Mouse (Mus musculus) WW6 (cell line): ENCODE measurements around the gene Desi1.
A peak's percentile ranks its signal among the peaks of the same experiment; 100 is the strongest.
"Not testable (repeated sequence)": the region's sequence is repeated elsewhere in the genome, so short reads cannot be mapped to it uniquely, and the experiment has no call there.

Source experiments
- DNase-seq: peaks from one replicate; pipeline ENCODE4 v3.0.0-alpha.2; 2013; ENCODE audit warnings: low read depth, low spot score

Gene Desi1

DNA sequence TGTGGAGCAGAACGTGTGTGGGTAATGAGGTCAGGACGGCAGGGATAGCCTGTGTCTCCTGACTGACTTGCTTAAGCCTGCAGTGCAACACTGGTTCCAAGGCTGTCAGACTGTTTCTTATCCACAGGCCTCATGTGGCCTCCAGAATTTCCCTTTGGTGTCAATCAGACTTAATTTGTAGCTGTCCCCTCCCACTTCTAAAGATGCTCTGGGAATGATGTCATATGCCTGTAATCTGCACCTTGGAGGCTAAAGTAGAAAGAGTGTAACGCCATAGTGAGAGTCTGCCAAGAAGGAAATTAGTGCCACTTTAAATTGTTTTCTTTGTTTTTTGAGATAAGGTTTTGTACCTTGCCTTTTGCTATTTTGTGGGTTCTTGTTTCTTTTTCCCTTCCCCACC lies 14.4 kb downstream of the Desi1 start:
- no peak for DNase-seq

DNA sequence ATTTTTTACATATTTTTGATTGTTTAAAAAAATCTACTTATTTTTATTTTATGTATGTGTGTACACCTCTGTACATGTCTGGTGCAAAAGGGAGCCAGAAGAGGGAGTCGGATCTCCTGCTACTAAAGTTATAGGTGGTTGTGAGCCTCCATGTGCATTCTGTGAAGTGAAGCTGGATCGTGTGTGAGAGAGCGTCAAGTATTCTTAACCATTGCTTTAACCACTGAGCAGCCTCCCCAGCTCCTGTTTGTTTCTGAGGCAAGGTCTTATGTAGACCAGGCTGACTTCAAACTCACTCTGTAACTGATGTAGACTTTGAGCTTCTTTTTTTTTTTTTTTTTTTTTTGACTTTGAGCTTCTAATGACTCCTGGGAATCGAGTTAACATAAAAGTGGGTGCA lies 16.2 kb downstream of the Desi1 start:
- no peak for DNase-seq

DNA sequence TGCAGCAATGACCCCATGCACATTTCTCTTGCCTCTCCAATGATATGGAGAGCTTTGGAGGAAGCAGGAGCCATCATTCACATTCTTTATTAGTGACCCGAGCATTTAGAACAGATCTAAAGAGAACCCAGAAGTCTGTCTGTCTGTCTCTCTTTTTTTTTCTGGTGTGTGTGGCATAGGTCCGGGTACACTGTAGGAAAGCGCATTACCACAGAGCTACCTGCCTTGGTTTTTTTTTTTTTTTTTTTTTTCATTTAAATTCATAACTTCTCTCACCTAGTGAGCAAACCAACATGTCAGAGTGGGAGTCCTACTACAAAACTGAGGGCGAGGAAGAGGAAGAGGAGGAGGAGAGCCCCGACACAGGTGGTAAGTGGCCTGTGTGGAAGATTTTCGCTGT lies 16.8 kb downstream of the Desi1 start:
- DNase-seq, result no peak

DNA sequence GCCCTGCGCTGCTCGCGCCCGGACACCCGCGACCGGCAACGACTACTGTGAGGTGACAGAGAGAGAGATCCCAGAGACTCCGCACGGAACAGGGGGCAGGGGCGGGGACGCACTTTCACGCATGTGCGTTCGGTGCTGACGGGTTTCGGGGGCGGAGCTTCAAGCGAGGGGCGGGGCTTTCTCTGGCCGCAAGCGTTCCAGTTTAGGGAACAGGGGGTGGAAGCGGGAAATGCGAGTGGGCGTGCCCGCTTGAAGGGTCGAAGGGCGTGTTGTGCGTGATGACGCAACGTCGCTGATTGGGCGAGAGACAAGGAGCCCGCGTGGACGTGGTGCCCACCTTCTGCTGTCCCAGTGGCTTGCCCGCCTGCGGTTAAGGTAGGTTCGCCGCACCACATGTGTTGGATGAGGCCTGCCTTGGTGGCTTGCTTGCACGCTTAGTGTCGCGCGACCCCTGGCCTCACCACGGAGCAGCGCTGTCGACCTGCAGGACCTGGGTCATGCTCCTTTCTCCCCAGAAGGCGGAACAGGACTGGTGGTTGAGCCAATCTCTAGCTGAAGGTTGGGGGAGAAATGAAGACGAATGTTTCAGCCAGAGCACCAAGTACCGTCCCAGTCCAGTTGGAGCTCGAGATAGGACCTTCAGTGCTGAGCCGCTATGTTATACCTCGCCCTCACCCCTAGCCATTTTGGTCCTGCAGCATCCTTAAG lies 17.4 kb downstream of the Desi1 start:
- peak; percentile 96 for DNase-seq

DNA sequence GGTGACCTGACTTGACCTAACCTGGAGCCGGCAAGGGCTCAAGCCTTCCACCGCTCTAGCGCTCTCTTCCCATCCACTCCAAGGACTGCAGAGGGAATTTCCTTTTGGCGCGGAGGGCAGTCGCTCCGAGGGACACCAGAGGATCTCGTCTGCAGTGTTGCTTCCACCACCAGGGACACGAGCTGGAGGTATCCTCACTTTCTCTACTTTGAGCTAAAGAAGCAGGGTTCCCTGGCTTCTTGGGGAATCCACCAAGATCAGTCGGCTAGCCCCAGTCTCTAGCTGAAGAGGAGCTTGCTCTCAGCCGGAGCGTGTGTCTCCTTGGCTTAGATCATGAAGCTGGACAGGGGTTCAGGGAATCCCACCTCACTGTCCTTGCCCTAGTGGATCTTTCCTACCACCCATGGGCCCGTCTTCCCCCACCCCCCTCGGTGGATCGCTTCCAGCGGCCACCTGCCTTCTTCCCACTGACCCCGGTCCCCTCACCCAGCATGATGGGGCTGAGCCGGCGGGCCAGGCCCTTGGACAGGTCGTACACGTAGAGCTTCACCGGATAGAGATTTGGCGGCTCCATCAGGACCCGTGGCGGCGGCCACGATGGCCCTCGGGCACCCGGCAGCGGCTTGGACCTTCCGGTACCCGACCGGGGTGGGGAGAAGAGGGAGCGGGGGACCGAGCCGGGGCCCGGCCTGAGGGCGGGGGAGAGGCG lies 18.1 kb downstream of the Desi1 start:
- no peak for DNase-seq

DNA sequence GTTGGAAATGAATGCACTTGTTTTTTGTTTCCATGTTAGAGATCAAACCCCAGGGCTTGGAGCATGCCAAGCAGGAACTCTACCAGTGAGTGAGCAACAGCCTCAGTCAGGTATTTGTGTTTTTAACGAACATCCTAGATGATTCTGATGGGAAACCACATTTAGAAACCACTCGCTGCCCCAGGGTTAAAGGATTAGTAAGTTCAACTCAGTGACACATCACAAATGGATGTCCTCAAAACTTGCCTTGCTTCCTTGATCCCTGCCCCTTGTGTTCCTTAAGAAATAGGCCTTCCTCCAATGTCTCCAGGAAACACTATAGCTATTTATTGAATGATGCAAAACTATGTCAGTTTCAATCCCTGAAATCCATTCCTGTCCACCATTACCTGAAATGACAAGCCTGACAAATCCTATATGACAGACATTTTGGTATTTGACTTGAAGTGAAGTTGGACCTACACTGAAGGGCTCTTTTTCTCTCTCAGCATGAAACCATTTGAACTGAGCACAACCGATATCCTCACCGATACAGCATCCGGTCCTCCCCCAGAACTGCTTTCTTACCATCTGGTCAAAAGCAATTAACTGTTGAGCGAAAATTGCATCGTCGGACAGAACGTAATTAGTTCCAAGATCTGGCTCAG lies 18.8 kb downstream of the Desi1 start:
- no peak for DNase-seq

DNA sequence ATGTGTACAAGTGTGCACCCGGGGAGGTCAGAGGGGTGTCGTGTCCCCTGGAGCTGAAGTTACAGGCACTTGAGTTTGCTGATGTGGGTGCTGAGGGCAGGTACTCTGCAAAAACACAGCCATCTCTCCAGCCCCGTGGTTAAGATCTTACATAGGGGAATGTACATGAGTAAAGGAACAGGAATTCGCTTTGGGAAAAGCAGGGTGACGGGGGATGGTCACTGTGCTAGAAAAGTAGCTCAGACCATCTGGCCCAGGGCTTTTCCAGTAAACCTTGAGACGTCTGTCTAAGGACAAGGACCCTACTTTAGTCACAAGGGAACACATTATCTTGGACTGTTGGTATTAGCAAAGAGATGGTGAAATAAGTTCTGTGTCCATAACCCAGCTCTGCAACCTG lies 21.7 kb downstream of the Desi1 start:
- DNase-seq, result no peak

DNA sequence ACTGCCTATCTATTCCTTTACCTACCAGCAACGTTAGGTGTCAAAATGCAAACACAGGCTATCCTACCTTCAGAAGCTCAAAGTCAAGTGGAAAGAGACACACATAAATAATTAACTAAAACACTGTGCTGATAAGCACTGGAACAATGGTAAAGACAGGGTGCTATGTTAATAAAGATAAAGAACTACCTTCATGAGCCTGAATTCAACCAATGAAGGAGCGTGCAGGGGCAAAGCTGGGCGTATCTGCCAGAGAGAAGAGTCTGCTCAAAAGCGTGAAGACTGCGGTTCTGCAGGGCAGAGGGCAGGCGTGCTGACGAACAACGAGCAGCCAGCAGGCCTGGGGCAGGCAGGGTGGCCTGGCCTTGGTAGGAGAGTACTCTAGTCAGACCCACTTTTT lies 29.4 kb downstream of the Desi1 start:
- DNase-seq, result no peak

DNA sequence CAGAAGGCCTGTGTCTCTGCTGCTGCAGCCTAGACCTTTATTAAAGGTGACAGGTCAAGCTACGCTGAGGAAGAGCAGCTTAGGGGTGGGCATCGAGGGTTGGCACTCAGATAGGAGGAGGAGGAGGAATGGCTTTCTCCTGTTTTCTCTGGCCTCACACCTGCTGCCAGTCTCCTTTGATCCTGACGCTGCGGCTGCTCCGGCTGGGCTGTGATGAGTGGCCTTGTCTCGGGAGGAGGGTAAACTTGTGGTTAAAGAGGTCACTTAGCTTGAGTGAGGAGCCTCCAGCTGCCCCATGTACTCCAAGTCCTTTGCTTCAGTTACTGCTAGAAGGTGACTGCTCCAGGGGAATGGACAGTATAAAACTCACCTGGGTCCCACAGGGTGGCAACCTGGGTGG lies 39.7 kb downstream of the Desi1 start:
- DNase-seq, result no peak

DNA sequence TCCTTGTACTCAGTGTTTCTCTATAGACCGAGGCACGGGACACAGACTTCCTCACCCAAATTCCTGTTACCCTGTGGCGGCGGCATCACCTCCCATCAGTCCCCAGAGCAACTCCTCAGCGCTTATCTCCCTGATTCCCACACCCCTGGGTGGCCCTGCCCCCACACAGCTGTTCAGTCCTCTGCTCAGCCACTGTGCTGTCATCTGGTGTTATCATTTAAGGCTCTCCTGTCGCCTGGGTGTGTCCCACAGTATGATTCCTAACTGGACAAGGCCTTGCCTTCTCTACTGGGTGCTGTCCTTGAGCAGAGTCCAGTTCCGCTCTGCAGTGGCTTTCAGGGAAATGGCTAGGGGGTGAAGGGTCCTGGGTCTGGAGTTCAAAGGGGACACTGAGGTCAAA lies 43.1 kb downstream of the Desi1 start:
- DNase-seq, result no peak

DNA sequence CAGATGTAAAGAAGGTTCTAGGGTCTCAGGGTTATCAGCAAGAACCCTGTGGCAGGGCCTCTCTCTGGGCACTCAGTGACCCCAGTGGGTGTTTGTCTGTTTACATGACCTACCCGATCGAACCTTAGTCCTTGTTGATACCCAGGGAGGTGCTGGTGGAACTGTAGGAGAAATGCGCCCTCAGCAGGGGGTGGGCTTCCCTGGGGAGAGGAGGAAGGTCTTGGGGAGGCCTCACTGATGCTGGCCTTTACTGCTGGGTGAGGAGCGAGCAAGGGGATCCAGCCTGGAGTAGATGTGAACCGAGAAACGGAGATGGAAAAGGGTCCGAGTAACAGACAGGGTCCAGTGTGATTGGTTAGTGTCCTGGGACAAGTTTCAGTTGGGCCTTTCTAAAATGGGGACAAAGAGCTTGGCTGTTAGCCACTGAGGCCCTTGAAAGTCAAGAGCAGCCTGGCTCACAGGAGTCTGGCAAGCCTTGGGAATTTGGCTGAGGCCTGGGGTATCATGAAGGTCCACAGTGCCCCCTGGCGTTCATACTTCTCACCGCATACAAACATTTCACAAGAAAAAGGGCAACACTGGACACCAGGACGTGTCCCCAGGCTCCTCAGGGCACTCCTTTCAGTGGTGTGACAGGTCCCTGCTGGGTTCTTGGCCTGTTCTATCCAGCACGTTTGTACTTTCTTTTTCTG lies 44.1 kb downstream of the Desi1 start:
- DNase-seq, result no peak

DNA sequence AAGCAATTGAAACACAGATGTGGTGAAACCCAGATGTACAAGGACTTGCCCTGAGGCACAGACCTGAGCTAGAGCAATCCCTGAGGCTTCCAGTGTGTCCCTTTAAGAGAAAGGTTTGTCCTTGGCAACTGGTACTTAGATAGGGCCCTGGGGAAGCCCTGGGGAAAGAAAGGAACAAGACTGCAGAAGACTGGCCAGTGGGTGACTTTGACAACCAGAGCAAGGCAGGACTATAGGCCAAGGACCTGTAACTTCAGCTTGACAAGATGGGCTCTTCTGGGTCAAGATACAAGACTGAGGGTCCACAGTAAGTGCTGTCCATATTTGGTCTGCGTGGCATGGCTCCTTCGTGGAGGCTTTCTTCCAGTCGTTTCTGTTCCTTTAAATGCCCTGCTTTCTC lies 46.0 kb downstream of the Desi1 start, which contains the start of gene Xrcc6:
Xrcc6 (plus strand) TSS at position 190 of the 400 bp plus-strand sequence.
- DNase-seq, result no peak

DNA sequence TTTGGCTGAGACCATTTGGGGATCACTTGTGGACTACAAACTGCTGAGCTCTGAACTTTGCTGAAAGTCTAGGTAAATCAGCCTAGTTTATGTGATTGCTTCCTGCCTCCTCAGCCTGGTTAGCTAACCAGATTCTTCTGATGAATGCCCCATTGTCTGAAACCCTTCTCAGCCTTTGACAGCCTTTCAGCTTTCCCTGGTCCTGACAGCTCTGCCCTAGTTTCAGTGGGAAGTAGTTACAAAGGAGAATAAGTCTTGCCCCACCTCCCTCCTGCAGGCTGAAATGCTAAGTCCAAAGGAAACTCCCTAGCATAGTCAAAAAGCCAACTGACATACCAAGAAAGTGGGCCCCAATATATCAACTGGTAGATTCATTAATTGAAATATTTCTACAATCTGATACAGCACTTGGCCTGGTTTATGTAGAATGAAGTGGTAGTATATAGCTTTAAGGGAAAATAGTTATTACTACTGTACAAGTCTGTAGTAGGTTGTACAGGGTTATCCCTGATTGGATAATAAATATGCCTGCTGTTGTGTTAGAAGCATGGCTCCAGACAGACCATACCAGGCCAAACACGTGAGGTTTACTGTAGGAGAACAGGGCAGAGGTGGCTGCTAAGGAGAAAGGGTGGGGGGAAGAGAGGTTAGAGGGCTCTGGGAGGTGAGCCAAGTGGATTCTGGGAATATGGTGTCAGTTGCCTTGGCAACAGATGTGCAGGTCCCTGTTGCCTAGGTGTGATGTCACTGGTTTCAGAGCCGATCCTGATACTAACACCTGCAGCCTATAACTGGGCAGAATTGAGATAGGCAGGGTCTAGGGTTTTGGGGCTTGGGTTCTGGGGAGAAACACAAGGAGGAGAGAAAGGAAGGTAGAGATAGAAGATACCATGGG lies 48.1 kb downstream of the Desi1 start:
- DNase-seq, result no peak

DNA sequence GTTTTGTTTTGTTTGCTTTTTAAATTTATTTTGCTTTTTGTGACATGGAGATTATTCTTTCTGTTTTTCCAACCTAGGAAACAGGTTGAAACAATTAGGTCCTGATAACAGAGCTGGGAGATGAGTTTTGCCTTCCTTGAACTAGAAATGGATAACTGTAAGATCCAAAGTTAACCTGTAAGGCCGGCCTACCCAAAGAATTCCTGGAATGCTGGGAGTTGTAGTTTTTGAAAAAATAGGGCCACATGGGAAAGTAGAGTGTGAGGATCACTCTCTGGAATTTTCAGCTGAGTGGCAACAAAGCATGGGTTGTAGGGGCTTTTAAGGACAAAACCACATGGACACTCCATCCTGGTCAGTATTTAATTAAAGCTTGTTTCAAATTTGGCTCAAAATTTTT lies 51.5 kb downstream of the Desi1 start:
- DNase-seq, result no peak

DNA sequence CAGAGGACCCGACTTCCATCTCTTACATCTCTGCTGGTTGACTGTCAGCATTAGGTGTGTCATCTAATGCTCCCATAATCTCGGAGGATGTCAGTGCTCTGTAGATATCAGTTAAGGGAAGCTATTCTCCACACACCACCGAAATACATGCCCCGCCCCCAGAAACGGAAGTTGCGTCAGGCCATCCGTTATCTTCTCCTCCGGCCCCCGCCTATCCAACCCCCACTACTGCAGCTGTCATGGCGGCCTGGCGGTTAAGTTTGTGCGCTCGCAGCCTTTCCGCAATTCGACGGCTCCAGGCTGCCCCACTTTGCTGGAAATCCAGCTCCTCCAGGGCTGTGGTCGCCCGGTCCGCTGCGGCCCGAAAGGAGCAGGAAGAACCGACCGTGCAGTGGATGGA lies 53.3 kb downstream of the Desi1 start, which contains the start of gene 1700029P11Rik:
1700029P11Rik (plus strand) TSS at position 220 of the 400 bp plus-strand sequence.
- no peak for DNase-seq

DNA sequence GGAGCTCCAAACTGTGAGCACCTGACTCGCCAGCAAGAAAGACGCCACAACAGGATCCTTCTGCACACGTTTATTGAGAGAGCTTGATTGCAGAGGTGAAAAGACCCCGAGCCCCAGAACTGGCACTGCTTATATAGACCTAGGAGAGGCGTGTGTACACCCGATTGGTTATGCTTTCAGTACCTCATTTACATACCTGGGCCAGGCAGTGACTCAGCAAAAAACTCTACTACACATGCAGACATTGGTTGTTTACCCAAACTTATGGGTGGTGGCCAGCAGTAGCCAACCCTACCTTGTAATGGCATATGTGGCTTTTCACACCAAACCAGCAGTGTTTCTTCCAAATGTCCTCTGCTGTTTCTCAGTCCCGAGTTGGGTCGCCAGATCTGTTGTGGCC lies 58.5 kb downstream of the Desi1 start:
- DNase-seq, result not testable (repeated sequence)

DNA sequence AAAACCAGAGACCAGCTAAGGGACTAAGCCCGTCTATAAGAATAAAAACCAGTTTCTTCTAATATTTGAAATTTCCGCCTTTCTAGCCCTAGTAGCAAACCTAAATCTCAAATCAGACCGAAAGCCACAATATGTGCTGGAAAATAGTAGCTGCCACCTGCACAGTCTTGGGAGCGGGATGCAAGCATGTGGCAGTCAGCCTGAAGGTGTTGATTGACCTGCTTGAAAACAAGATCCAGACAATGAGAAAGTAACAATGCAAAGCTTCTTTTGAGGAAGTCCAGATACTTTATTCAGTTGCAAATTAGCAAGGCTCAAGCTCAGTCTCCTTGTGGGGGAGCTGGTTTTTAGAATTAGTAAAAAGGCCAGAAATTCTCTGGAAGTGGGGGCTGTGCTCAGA lies 63.2 kb downstream of the Desi1 start:
- DNase-seq, result not testable (repeated sequence)

DNA sequence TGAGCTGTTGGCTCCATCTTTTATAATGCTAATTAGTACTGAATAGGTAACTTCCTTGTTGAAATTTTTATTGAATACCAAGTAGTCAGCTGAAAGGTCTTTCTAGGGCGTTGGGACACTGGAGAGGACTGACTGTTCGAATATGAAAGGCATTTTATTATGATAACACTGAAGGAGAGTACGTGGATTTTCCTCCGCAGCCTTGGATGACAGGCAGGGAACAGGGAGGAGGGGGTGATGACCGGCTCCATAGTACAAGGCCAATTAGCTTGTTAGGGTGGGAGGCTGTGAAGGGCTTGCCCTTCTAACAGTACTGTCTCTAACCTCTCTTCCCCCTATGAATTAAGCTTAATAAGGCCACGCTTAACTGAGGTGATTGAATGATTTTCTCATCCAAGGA lies 64.0 kb downstream of the Desi1 start:
- DNase-seq, result not testable (repeated sequence)

DNA sequence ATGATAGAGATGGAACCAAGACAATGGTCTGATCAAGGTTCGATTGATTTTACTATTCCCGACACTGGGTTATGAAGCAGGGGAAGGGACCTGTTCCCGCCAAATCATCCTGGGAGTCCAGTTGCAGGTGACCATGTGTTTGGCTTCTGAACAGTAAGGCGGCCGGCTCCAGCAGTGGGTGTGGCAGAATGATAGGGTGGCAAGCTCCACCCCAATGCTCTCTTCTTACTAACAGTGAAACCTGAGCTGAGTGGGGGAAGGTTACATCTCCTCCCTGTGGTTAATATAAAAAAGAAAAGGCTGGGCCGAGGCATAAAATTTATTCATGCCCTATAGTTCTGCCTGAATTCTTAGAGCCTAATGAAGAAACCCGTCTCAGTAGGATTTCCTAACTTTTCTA lies 64.5 kb downstream of the Desi1 start:
- DNase-seq, result no peak

DNA sequence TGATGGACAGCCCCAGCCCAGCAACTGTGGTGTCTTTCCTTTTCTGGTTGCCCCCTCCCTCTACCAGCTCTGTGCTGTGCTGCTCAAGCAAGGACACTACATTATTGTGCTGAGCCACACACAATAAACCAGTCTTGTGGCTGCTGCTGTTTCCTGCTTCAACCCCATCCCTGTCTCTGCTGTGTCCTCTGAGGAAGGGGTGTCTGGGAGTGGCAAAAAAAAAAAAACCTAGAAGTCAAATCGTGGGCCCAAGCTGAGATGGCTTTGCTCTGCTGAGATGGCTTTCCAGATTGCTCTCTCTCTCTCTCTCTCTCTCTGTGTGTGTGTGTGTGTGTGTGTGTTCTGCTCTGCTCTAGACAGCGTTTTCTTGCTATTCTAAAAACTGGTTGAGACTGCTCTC lies 65.2 kb downstream of the Desi1 start:
- DNase-seq, result no peak

DNA sequence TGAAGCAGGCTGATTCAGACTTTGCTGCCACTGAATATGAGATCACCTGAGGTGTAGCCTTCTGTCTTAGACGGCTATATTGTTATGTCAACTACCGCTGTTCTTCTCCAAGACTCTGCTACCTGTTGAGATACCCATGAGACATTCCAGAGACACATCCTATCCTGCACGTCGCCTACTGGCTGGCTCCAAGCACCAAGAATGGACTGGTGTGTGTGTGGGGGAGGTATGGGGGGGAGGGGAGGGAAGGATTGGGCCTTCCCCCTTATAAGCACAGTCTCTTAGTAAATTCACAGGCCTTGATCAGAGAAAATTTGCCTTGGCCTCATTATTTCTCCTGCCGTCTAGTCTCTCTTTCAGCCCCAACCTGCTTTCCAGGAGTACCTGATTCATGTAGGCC lies 65.8 kb downstream of the Desi1 start:
- no peak for DNase-seq
